Mouse (Mus musculus) C2C12 (cell line): ENCODE data around the gene Nrip3. TPM values are rescaled to one million over a fixed set of nuclear protein-coding genes. Genes with fewer than 3 reads are reported as not detected.

Experiments used
- H3K27me3 ChIP-seq: one replicate; pipeline ENCODE4 v1.6.1; 2011; ENCODE audit not compliant: control insufficient read depth, insufficient read depth, insufficient read length
- H3K36me3 ChIP-seq: one replicate; pipeline ENCODE4 v1.6.1; 2011; ENCODE audit not compliant: control insufficient read depth, insufficient read depth
- H3K4me3 ChIP-seq: one replicate; pipeline ENCODE4 v1.5.1; 2011; ENCODE audit warnings: mild to moderate bottlenecking, control low read depth; ENCODE audit not compliant: poor library complexity, insufficient read depth, severe bottlenecking
- H3K79me2 ChIP-seq: one replicate; pipeline ENCODE4 v1.6.1; 2011; ENCODE audit not compliant: control insufficient read depth, insufficient read depth
- H3K79me3 ChIP-seq: one replicate; pipeline ENCODE4 v1.6.1; 2011; ENCODE audit warnings: low read depth, control low read depth
- H3ac ChIP-seq: one replicate; pipeline ENCODE3; 2011; ENCODE audit warnings: low read depth; ENCODE audit not compliant: control insufficient read depth, insufficient read length
- CEBPB ChIP-seq: IDR thresholded peaks from one replicate; pipeline ENCODE4 v1.6.1; 2011; ENCODE audit warnings: low read depth, mild to moderate bottlenecking, control low read depth, moderate library complexity
- CTCF ChIP-seq: IDR thresholded peaks from one replicate; pipeline ENCODE4 v1.5.1; 2011; ENCODE audit not compliant: control insufficient read depth, insufficient read depth, insufficient read length
- FOSL1 ChIP-seq: IDR thresholded peaks from one replicate; pipeline ENCODE4 v1.8.0; 2011; ENCODE audit warnings: mild to moderate bottlenecking, low read length; ENCODE audit not compliant: poor library complexity, insufficient read depth, severe bottlenecking
- MAX ChIP-seq: IDR thresholded peaks from one replicate; pipeline ENCODE4 v1.6.1; 2011; ENCODE audit warnings: mild to moderate bottlenecking, control low read depth
- MYOD1 ChIP-seq: IDR thresholded peaks from one replicate; pipeline ENCODE4 v1.6.1; 2011; ENCODE audit warnings: low read depth; ENCODE audit not compliant: control insufficient read depth, insufficient read length
- MYOG ChIP-seq: IDR thresholded peaks from one replicate; pipeline ENCODE4 v1.6.1; 2011; ENCODE audit not compliant: control insufficient read depth, insufficient read length; ENCODE audit errors: extremely low read depth
- USF1 ChIP-seq: IDR thresholded peaks from one replicate; pipeline ENCODE4 v1.6.1; 2011; ENCODE audit warnings: low read depth, mild to moderate bottlenecking, control low read depth, moderate library complexity
- polyA plus RNA-seq: library from polyadenylated mRNA; unstranded; fragments of >200 nt; fragmentation: generic; extraction: Trizol; gene quantifications from one replicate; pipeline ENCODE4 v1.2.1, GENCODE M21; 2012; ENCODE audit warnings: missing spikeins

Nrip3 gene
- polyA plus RNA-seq, 1 experiment, result not detected

- TF ChIP-seq MYOD1 (no peak), MYOG (no peak), CTCF (no peak), CEBPB (no peak), USF1 (no peak), MAX (no peak), FOSL1 (no peak)
- no peaks in the 10 kb centered on the region for H3K36me3 ChIP-seq
- H3K4me3 ChIP-seq, result no peak overlapping the region
- H3K79me2 ChIP-seq, result no peaks in the 10 kb centered on the region
- no peaks in the 10 kb centered on the region for H3K27me3 ChIP-seq
- H3K79me3 ChIP-seq, result no peaks in the 10 kb centered on the region
- no peak overlapping the region for H3ac ChIP-seq
Observed at GRCm38 (mm10) chr7:109722618-109723017, 59.2 kb downstream of the Nrip3 start.

GRCm38 (mm10) chr7:109719286-109719685 lies 62.5 kb downstream of the Nrip3 start:
- H3ac ChIP-seq, result no peak overlapping the region
- no peak overlapping the region for H3K4me3 ChIP-seq
- TF ChIP-seq CEBPB (no peak), MAX (no peak), USF1 (no peak), MYOD1 (no peak)
- H3K27me3 ChIP-seq, result no peaks in the 10 kb centered on the region
- H3K79me3 ChIP-seq, result no peaks in the 10 kb centered on the region
- H3K36me3 ChIP-seq, result no peaks in the 10 kb centered on the region
- no peaks in the 10 kb centered on the region for H3K79me2 ChIP-seq

GRCm38 (mm10) chr7:109713434-109713982 lies 68.3 kb downstream of the Nrip3 start:
- Histone ChIP-seq H3K27me3 (no peaks in the 10 kb centered on the region), H3K79me3 (no peaks in the 10 kb centered on the region), H3K79me2 (no peaks in the 10 kb centered on the region), H3K36me3 (no peaks in the 10 kb centered on the region), H3ac (no peak overlapping the region), H3K4me3 (no peak overlapping the region)
- TF ChIP-seq CEBPB (no peak), MYOG (no peak), FOSL1 (no peak), USF1 (no peak), MYOD1 (peak; percentile 75)

DNA sequence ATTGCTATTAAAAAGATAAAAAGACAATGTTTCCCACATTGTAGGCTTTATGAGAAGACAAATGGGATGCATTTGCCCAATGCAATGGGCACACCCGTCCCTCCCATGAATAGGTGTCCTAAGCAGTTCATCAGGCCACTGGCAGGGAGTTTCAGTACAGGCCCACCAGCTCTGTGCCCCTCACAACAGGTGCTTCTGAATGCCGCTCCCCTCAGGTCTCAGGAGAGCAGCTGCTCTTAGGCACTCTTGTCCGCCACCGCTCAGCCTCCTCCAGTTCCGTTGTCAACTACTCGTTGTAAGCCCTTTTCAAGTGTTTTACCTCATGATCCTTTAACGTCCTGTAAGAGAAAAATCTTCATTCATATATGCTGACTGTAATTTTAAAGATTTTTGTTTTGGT lies 69.6 kb downstream of the Nrip3 start:
- Histone ChIP-seq H3ac (no peak overlapping the region), H3K4me3 (no peak overlapping the region), H3K36me3 (no peaks in the 10 kb centered on the region), H3K79me3 (no peaks in the 10 kb centered on the region), H3K79me2 (no peaks in the 10 kb centered on the region), H3K27me3 (no peaks in the 10 kb centered on the region)
- TF ChIP-seq CEBPB, result no peak
- TF ChIP-seq MYOG, result no peak
- TF ChIP-seq FOSL1, result no peak
- TF ChIP-seq MYOD1, result no peak
- TF ChIP-seq USF1, result no peak
- TF ChIP-seq CTCF, result no peak
- TF ChIP-seq MAX, result no peak

DNA sequence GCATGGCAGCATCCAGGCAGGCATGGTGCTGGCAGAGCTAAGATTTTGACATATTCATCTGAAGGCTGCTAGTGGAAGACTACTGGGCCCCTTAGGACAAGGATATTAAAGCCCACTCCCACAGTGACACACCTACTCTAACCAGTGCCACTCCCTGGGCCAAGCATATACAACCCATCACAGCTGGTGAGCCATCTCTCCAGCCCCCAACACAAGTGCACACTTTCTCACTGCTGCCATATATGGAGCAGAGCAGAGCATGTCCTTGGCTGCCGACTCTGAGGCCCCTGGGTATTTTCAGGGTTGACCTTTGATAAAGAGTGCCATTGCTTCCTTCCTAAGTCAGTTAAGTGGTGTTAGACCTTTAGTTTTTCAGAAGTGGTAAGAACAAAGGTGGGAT lies 71.8 kb downstream of the Nrip3 start:
- no peaks in the 10 kb centered on the region for H3K36me3 ChIP-seq
- no peaks in the 10 kb centered on the region for H3K79me2 ChIP-seq

GRCm38 (mm10) chr7:109708961-109709382 lies 72.9 kb downstream of the Nrip3 start:
- Histone ChIP-seq H3K36me3 (no peaks in the 10 kb centered on the region), H3K27me3 (no peaks in the 10 kb centered on the region), H3K79me3 (no peaks in the 10 kb centered on the region), H3K79me2 (no peaks in the 10 kb centered on the region), H3ac (no peak overlapping the region), H3K4me3 (no peak overlapping the region)
- TF ChIP-seq CTCF (no peak), MYOD1 (peak; percentile 79), FOSL1 (no peak), MAX (no peak), USF1 (no peak), MYOG (no peak), CEBPB (no peak)

More for the DNA sequence above, 71.8 kb downstream of the Nrip3 start:
- Histone ChIP-seq H3K27me3 (no peaks in the 10 kb centered on the region), H3K4me3 (no peak overlapping the region), H3K79me3 (no peaks in the 10 kb centered on the region), H3ac (no peak overlapping the region)
- TF ChIP-seq USF1 (no peak), MYOD1 (no peak), MAX (no peak), CEBPB (no peak), FOSL1 (no peak), CTCF (no peak), MYOG (no peak)

Other genes with a start within 250 kb of the Nrip3 start
- 28.6 TPM for gene St5, start 78.4 kb downstream of the Nrip3 start, polyA plus RNA-seq
- gene Akip1, start 78.3 kb downstream of the Nrip3 start, polyA plus RNA-seq, result 7.0 TPM
- gene BC051019, start 58.2 kb downstream of the Nrip3 start, polyA plus RNA-seq, result 0.35 TPM
- 0.11 TPM for gene Ascl3, start 50.3 kb downstream of the Nrip3 start, polyA plus RNA-seq
- 39.0 TPM for gene Tmem9b, start 29.1 kb downstream of the Nrip3 start, polyA plus RNA-seq
- 0.06 TPM for gene Scube2, start 83.7 kb upstream of the Nrip3 start, polyA plus RNA-seq
- 46.2 TPM for gene Dennd5a, start 178.4 kb upstream of the Nrip3 start, polyA plus RNA-seq
- gene Tmem41b, start 204.9 kb upstream of the Nrip3 start, polyA plus RNA-seq, result 40.5 TPM
- 29.1 TPM for gene Ipo7, start 236.2 kb upstream of the Nrip3 start, polyA plus RNA-seq